Mouse (Mus musculus) G1E (cell line): ENCODE results near the gene Sgf29.

Experiments
- CTCF ChIP-seq: IDR thresholded peaks from 2 replicates; pipeline ENCODE4 v1.5.1; 2012; ENCODE audit warnings: low read depth, low read length, inconsistent platforms, mixed read lengths
- GATA1 ChIP-seq: IDR thresholded peaks from 2 replicates; pipeline ENCODE4 v1.6.1; 2012; ENCODE audit warnings: borderline replicate concordance, low read length, inconsistent platforms, mixed read lengths

DNA sequence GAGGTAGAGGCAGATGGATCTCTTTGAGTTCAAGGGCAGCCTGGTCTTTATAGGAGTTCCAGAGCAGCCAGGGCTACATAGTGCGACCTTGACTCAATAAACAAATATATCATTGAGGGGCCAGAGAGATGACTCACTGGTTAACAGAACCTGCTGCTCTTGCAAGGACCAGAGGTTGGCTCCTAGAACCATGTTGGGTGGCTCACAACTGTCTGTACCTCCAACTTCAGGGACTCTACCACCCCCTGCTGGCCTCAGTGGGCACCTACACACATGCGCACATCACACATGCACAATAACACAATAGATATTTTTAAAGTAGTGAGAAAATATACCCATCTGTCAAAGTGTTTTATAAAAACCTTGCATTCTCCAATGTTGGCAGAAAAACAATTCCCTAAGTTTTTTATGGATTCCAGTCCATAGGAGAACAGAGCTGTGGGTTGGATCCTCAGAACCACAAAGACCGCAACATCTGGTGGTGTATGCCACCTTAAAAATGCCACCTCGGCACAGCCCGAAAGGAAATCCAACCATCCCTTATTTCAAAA is 69.8 kb downstream of the Sgf29 start:
- TF ChIP-seq GATA1, result no peak
- TF ChIP-seq CTCF, result no peak
